Mouse (Mus musculus) liver, embryonic 15.5 days (tissue): Measurements from ENCODE around the gene Nop14. TPM values are rescaled to one million over a fixed set of nuclear protein-coding genes. Genes with fewer than 3 reads are reported as not detected.
"Not testable (repeated sequence)": the region's sequence is repeated elsewhere in the genome, so short reads cannot be mapped to it uniquely, and the experiment has no call there.

ENCODE experiments used
- ATAC-seq: fragments of 200-750 bp; cut with Nextera tagmentation; 2 replicates; pipeline ENCODE4 v1.8.0; 2017; ENCODE audit warnings: moderate number of reproducible peaks, mild to moderate bottlenecking, moderate library complexity; ENCODE audit not compliant: insufficient read depth
- H3K27ac ChIP-seq: fragments of 300-500 bp; sonication (generic); replicated peaks from 2 replicates; pipeline ENCODE4 v1.5.1; 2015; ENCODE audit warnings: mild to moderate bottlenecking, inconsistent platforms
- H3K27me3 ChIP-seq: fragments of 300-500 bp; sonication (generic); 2 replicates; pipeline ENCODE4 v1.6.1; 2015; ENCODE audit warnings: mild to moderate bottlenecking, inconsistent platforms
- H3K36me3 ChIP-seq: fragments of 300-500 bp; sonication (generic); replicated peaks from 2 replicates; pipeline ENCODE4 v1.6.1; 2015; ENCODE audit warnings: moderate library complexity, mild to moderate bottlenecking, inconsistent platforms
- H3K4me1 ChIP-seq: fragments of 300-500 bp; sonication (generic); replicated peaks from 2 replicates; pipeline ENCODE4 v1.6.1; 2015; ENCODE audit warnings: inconsistent platforms
- H3K4me2 ChIP-seq: fragments of 300-500 bp; sonication (generic); 2 replicates; pipeline ENCODE4 v1.6.1; 2015; ENCODE audit warnings: moderate library complexity, mild to moderate bottlenecking, inconsistent platforms
- H3K4me3 ChIP-seq: fragments of 300-500 bp; sonication (generic); replicated peaks from 2 replicates; pipeline ENCODE4 v1.5.1; 2015; ENCODE audit warnings: mild to moderate bottlenecking, inconsistent platforms
- H3K9ac ChIP-seq: fragments of 300-500 bp; sonication (generic); 2 replicates; pipeline ENCODE4 v1.6.1; 2015; ENCODE audit warnings: moderate library complexity, mild to moderate bottlenecking, inconsistent platforms
- H3K9me3 ChIP-seq: fragments of 300-500 bp; sonication (generic); replicated peaks from 2 replicates; pipeline ENCODE4 v1.6.1; 2016; ENCODE audit warnings: inconsistent platforms
- WGBS: fragments of 180-500 bp; shearing (Covaris S2); methylation state at CpG from one replicate; pipeline ENCODE4 v1.1.7; 2015; ENCODE audit warnings: mixed read lengths; ENCODE audit not compliant: insufficient replicate concordance; 5-methylcytosine and 5-hydroxymethylcytosine counted together
- polyA plus RNA-seq: library from polyadenylated mRNA; unstranded; fragments of >200 nt; fragmentation: Nextera tagmentation; extraction: Ambion mirVana; gene quantifications from 2 replicates; pipeline ENCODE4 v1.2.1, GENCODE M21; 2015

Nop14 gene
- polyA plus RNA-seq, 1 experiment from 2014 or later: 11.3 TPM

DNA sequence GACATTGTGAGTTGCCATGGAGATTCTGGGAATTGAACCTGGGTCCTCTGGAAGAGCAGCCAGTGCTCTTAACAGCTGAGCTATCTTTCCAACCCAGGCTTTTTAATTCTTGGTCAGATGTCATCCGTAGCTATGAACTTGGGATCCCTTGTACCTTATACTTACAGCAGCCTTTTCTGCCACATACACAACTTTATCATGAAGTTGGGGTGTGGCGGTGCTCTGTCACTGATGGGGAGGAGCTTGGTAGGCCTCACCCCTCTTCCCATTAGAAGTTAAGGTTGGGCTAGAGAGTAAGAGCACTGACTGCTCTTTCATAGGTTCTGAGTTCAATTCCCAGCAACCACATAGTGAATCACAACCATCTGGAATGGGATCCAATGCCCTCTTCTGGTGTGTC is 27.0 kb downstream of the Nop14 start:
- peaks cover 80% of the 10 kb centered on the region for H3K36me3 ChIP-seq
- no peak overlapping the region for H3K4me3 ChIP-seq
- no peaks in the 10 kb centered on the region for H3K9me3 ChIP-seq
- 0 out of 2 replicates have a peak, but pooled peaks have one; percentile 37 for ATAC-seq
- H3K27ac ChIP-seq: peak overlapping the region; percentile 66
- peak overlapping the region; percentile 14; the same call in 1 of the 2 replicates for H3K4me2 ChIP-seq
- no peaks in the 10 kb centered on the region for H3K27me3 ChIP-seq
- H3K9ac ChIP-seq: no peak overlapping the region
- WGBS: 60% methylated on average over 2 of the region's 2 CpGs
- peaks cover 58% of the 10 kb centered on the region for H3K4me1 ChIP-seq

- 79% methylated on average over 4 of the region's 4 CpGs for WGBS
- Histone ChIP-seq H3K27me3 (no peaks in the 10 kb centered on the region), H3K9me3 (no peaks in the 10 kb centered on the region), H3K4me2 (no peak overlapping the region), H3K4me1 (no peaks in the 10 kb centered on the region), H3K27ac (no peak overlapping the region), H3K4me3 (no peak overlapping the region), H3K9ac (no peak overlapping the region), H3K36me3 (peaks cover 95% of the 10 kb centered on the region)
- ATAC-seq: no peak
These were observed 50.0 kb downstream of the Nop14 start for GRCm38 (mm10) chr5:34609966-34610365.

GRCm38 (mm10) chr5:34608226-34608625 is 51.7 kb downstream of the Nop14 start:
- WGBS: 85% methylated on average over 3 of the region's 3 CpGs
- Histone ChIP-seq H3K4me1 (no peaks in the 10 kb centered on the region), H3K27me3 (no peaks in the 10 kb centered on the region), H3K4me3 (no peak overlapping the region), H3K9ac (no peak overlapping the region), H3K27ac (no peak overlapping the region), H3K9me3 (no peaks in the 10 kb centered on the region), H3K4me2 (no peak overlapping the region), H3K36me3 (peaks cover 91% of the 10 kb centered on the region)
- no peak for ATAC-seq

GRCm38 (mm10) chr5:34607100-34607880 is 52.7 kb downstream of the Nop14 start:
- 64% methylated on average over 8 of the region's 8 CpGs for WGBS
- peaks cover 92% of the 10 kb centered on the region for H3K36me3 ChIP-seq

DNA sequence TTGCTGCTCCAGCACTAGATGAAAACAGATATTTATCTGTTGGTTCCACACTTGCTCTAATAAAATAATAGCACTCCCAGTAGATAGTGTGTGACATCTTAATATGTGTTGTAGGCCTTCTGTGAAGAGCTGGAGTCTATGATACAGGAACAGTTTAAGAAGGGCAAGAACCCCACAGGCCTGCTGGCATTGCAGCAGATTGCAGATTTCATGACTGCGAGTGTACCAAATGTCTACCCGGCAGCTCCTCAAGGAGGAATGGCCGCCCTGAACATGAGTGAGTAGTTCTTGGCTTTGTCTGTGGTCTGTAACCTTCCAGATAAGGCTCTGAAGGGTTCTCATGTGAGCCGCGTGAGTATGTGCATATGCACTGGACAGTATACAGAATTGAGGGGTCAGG is 55.4 kb downstream of the Nop14 start:
- Histone ChIP-seq H3K9ac (no peak overlapping the region), H3K36me3 (peaks cover 91% of the 10 kb centered on the region), H3K27me3 (no peaks in the 10 kb centered on the region), H3K27ac (no peak overlapping the region), H3K4me1 (no peaks in the 10 kb centered on the region), H3K4me3 (no peak overlapping the region), H3K9me3 (no peaks in the 10 kb centered on the region), H3K4me2 (no peak overlapping the region)
- WGBS: 51% methylated on average over 5 of the region's 5 CpGs
- no peak for ATAC-seq

More at GRCm38 (mm10) chr5:34607100-34607880, 52.7 kb downstream of the Nop14 start:
- Histone ChIP-seq H3K27ac (no peak overlapping the region), H3K9me3 (no peaks in the 10 kb centered on the region), H3K4me3 (no peak overlapping the region), H3K9ac (no peak overlapping the region), H3K4me2 (no peak overlapping the region), H3K4me1 (no peaks in the 10 kb centered on the region), H3K27me3 (no peaks in the 10 kb centered on the region)
- no peak for ATAC-seq

DNA sequence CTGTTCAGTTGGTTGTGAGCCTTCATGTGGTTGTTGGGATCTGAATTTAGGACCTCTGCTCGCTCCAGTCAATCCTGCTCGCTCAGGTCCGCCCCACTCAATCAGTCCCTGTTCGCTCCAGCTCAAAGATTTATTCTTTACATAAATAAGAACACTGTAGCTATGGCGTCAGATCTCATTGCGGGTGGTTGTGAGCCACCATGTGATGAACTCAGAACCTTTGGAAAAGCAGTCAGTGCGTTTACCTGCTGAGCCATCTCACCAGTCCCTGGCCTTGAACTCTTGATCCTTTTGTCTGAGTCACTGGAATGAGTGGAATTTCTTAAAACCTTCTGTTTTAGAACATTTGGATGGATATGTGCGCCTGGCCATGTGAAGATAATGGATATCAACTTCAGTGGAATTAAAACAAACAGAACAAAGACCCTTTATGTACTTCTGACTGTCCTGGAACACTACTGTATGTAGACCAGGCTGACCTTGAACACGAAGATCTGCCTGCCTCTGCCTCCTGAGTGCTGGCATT is 66.7 kb downstream of the Nop14 start:
- Histone ChIP-seq H3K9ac (no peak overlapping the region), H3K27me3 (no peaks in the 10 kb centered on the region), H3K4me1 (peaks cover 27% of the 10 kb centered on the region), H3K4me2 (no peak overlapping the region), H3K36me3 (peaks cover 49% of the 10 kb centered on the region), H3K9me3 (no peaks in the 10 kb centered on the region), H3K27ac (no peak overlapping the region), H3K4me3 (no peak overlapping the region)
- 91% methylated on average over 9 of the region's 9 CpGs for WGBS
- ATAC-seq: no peak

- Histone ChIP-seq H3K4me3 (no peak overlapping the region), H3K4me1 (peaks cover 29% of the 10 kb centered on the region), H3K36me3 (peaks cover 44% of the 10 kb centered on the region), H3K4me2 (no peak overlapping the region), H3K9ac (no peak overlapping the region), H3K9me3 (no peaks in the 10 kb centered on the region), H3K27ac (no peak overlapping the region), H3K27me3 (no peaks in the 10 kb centered on the region)
- WGBS: 89% methylated on average over 6 of the region's 6 CpGs
- no peak for ATAC-seq
These were observed 67.3 kb downstream of the Nop14 start for GRCm38 (mm10) chr5:34592666-34593065.

DNA sequence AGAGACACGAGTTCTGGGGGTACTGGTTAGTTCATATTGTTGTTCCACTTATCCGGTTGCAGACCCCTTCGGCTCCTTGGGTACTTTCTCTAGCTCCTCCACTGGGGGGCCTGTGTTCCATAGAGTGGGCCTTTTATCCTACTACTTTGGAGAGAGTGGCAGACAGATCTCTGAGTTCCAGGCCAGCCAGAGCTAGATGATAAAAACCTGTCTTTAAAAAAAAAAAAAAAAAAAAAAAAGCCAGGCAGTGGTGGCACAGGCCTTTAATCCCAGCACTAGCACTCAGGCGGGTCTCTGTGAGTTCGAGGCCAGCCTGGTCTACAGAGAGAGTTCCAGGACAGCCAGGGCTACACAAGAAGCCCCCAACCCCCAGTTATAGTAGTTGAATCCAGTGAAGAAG is 67.7 kb downstream of the Nop14 start:
- ATAC-seq, H3K4me3 ChIP-seq, H3K9me3 ChIP-seq, H3K27ac ChIP-seq, H3K4me2 ChIP-seq, H3K9ac ChIP-seq, H3K27me3 ChIP-seq: not testable (repeated sequence)
- WGBS: 85% methylated on average over 5 of the region's 5 CpGs
- Histone ChIP-seq H3K36me3 (peaks cover 40% of the 10 kb centered on the region), H3K4me1 (peaks cover 29% of the 10 kb centered on the region)

GRCm38 (mm10) chr5:34591388-34592004 is 68.5 kb downstream of the Nop14 start:
- 85% methylated on average over 5 of the region's 5 CpGs for WGBS
- Histone ChIP-seq H3K9me3 (no peaks in the 10 kb centered on the region), H3K27me3 (no peaks in the 10 kb centered on the region), H3K4me2 (no peak overlapping the region), H3K27ac (no peak overlapping the region), H3K4me3 (no peak overlapping the region), H3K9ac (no peak overlapping the region), H3K36me3 (peaks cover 33% of the 10 kb centered on the region), H3K4me1 (peaks cover 30% of the 10 kb centered on the region)
- ATAC-seq: no peak

GRCm38 (mm10) chr5:34590702-34591101 is 69.2 kb downstream of the Nop14 start:
- ATAC-seq: no peak
- WGBS: 83% methylated on average over 4 of the region's 4 CpGs
- peaks cover 35% of the 10 kb centered on the region for H3K4me1 ChIP-seq
- no peaks in the 10 kb centered on the region for H3K27me3 ChIP-seq
- H3K4me2 ChIP-seq: no peak overlapping the region
- no peak overlapping the region for H3K9ac ChIP-seq
- no peaks in the 10 kb centered on the region for H3K9me3 ChIP-seq
- peaks cover 37% of the 10 kb centered on the region for H3K36me3 ChIP-seq
- no peak overlapping the region for H3K4me3 ChIP-seq
- H3K27ac ChIP-seq: no peak overlapping the region

DNA sequence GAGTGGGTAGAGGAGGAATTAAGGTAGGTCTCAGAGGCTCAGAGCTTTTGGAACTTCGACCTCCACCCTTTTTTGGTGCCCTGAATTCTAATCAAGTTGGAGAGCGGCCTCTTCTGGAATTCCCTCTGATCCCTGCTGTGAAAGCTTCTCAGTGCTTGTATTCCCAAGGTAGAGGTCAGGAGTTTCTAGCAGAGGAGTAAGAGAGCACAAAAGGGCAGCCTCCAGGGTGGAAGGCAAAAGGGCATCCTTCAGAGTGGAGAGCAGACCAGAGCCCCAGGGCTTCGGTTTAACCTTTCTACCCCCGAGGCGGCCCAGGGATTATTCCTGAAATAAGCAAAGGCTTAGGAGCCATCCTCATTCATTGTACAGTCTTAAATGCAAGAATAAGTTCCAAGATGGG is 69.9 kb downstream of the Nop14 start:
- H3K4me2 ChIP-seq: no peak overlapping the region
- H3K9me3 ChIP-seq: no peaks in the 10 kb centered on the region
- ATAC-seq: no peak
- no peak overlapping the region for H3K4me3 ChIP-seq
- H3K9ac ChIP-seq: no peak overlapping the region
- H3K4me1 ChIP-seq: peaks cover 40% of the 10 kb centered on the region
- H3K36me3 ChIP-seq: peaks cover 41% of the 10 kb centered on the region
- no peak overlapping the region for H3K27ac ChIP-seq
- WGBS: 62% methylated on average over 5 of the region's 5 CpGs
- H3K27me3 ChIP-seq: no peaks in the 10 kb centered on the region
